Mouse (Mus musculus): ENCODE measurements around the gene Sult2a4. TPM values are rescaled to one million over a fixed set of nuclear protein-coding genes. Genes with fewer than 3 reads are reported as not detected.
"Not testable (repeated sequence)": the region's sequence is repeated elsewhere in the genome, so short reads cannot be mapped to it uniquely, and the experiment has no call there.

The Sult2a4 gene
- not detected in 2 replicates for polyA plus RNA-seq (2015; fragmentation: Nextera tagmentation; extraction: Ambion mirVana)

DNA sequence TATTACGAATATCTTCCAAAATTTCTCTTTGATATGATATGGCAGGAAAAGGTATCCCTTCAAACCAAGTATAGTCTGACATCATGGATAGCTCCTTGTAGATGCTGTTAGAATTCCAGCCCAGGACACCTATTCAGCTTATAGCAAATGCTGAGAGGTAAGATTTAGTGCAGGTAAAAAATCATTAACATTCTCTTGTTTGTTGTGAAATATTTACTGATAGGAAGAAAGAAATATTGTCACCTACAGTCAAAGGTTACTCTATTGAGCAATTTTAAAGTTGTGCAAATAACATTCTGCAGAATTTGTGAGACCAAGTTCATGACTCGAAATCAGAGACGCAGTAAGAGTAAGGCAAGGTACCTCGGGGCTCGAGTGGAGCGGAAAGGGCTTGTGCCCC lies at the start of gene Sult2a4:
TSS of gene Sult2a4 (minus strand) at position 101 of the 400 bp plus-strand sequence.
- H3K9me3 ChIP-seq (ENCODE audit: control insufficient read depth); H3K36me3 ChIP-seq (ENCODE audit: control insufficient read depth, insufficient read depth); H3K4me2 ChIP-seq (replicated peaks; ENCODE audit: low read depth); H3K9ac ChIP-seq (ENCODE audit: low read depth, low read length); H3K4me3 ChIP-seq (ENCODE audit: low read depth, low read length); ATAC-seq; H3K4me1 ChIP-seq (replicated peaks; ENCODE audit: control insufficient read depth, insufficient read depth, low read length); H3K27me3 ChIP-seq (replicated peaks; ENCODE audit: control insufficient read depth, insufficient read depth, low read length); H3K27ac ChIP-seq (ENCODE audit: low read depth, low read length): not testable (repeated sequence)
- WGBS: 89% methylated on average over 6 of the region's 6 CpGs

DNA sequence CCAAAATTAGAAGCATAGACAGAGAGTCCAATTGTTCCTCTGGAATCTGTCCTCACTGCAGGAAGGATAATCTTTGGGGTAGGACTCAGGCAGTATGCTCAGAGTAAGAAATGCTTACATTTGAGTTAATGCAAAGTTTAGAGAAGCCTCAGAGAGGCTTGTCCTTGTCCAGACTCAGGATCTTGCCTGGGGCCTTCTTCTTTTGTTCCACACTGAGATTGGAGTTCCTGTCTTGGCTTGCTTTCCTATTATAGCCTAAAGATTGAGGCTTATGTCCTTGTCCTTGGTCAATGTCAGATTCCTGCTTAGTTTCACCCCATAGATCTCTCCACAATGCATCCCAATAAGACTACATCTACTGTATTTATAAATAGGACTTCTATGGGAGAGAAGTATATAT lies 41.4 kb upstream of the Sult2a4 start:
- H3K4me3 ChIP-seq (ENCODE audit: low read depth, low read length); H3K9me3 ChIP-seq (ENCODE audit: control insufficient read depth); H3K27ac ChIP-seq (ENCODE audit: low read depth, low read length); H3K9ac ChIP-seq (ENCODE audit: low read depth, low read length); H3K27me3 ChIP-seq (replicated peaks; ENCODE audit: control insufficient read depth, insufficient read depth, low read length); H3K4me1 ChIP-seq (replicated peaks; ENCODE audit: control insufficient read depth, insufficient read depth, low read length); H3K36me3 ChIP-seq (ENCODE audit: control insufficient read depth, insufficient read depth); ATAC-seq; H3K4me2 ChIP-seq (replicated peaks; ENCODE audit: low read depth): not testable (repeated sequence)

DNA sequence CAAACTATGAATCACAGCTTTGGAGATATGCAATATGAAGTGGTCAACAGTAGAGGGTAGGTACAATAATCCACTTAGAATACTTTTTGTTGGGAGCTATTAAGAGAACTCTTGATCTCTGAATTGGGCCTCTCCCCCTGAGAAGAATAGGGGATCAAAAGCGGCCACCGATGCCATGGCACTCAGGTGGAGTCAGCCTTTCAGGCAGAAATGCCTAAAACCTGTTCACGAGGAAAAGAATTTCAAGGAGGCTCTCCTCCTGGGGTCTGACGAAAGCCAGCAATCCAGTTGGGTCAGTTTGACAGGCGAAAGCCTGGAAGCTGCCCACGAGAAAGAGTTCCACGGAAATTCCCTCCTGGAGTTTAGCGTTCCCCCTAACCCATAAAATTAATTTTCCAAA lies 23.7 kb upstream of the Sult2a4 start:
- WGBS: 65% methylated on average over 8 of the region's 8 CpGs
- no peak for ATAC-seq
- no peak overlapping the region for H3K4me3 ChIP-seq (ENCODE audit: low read depth, low read length)
- no peaks in the 10 kb centered on the region for H3K36me3 ChIP-seq (ENCODE audit: control insufficient read depth, insufficient read depth)
- no peak overlapping the region for H3K9ac ChIP-seq (ENCODE audit: low read depth, low read length)
- no peaks in the 10 kb centered on the region for H3K27me3 ChIP-seq (replicated peaks; ENCODE audit: control insufficient read depth, insufficient read depth, low read length)
- no peak overlapping the region for H3K4me2 ChIP-seq (replicated peaks; ENCODE audit: low read depth)
- H3K4me1 ChIP-seq (replicated peaks; ENCODE audit: control insufficient read depth, insufficient read depth, low read length): no peaks in the 10 kb centered on the region
- TF ChIP-seq CTCF (IDR thresholded peaks at IDR 0.05; ENCODE audit: low read depth): no peak
- H3K27ac ChIP-seq (ENCODE audit: low read depth, low read length): no peak overlapping the region
- no peaks in the 10 kb centered on the region for H3K9me3 ChIP-seq (ENCODE audit: control insufficient read depth)

DNA sequence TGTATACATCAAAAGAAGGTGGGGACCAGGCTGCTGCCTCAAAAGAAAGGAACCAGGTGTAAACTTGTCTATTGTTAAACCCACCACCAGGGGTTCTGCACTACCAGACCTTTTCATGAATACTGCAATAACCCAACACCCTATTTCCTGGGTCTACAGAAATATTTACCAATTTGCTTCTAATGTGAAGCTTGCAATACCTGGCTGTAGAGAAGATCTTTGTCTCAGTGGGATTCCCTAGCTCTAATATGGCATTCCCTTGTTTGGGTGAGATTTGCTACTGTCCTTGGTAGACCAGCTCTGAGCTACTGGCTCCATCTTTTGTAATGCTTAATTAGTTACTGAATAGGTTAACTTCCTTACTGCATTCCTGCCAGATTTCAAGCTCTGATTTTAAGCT lies 21.3 kb upstream of the Sult2a4 start:
- not testable (repeated sequence) for H3K4me1 ChIP-seq (replicated peaks; ENCODE audit: control insufficient read depth, insufficient read depth, low read length); H3K36me3 ChIP-seq (ENCODE audit: control insufficient read depth, insufficient read depth); H3K4me3 ChIP-seq (ENCODE audit: low read depth, low read length); H3K4me2 ChIP-seq (replicated peaks; ENCODE audit: low read depth); H3K9me3 ChIP-seq (ENCODE audit: control insufficient read depth); H3K27ac ChIP-seq (ENCODE audit: low read depth, low read length); H3K9ac ChIP-seq (ENCODE audit: low read depth, low read length); ATAC-seq; H3K27me3 ChIP-seq (replicated peaks; ENCODE audit: control insufficient read depth, insufficient read depth, low read length)

Other genes starting within 250 kb of the Sult2a4 start
- gene Sult2a1, start 152.2 kb downstream of the Sult2a4 start, polyA plus RNA-seq (2015; fragmentation: Nextera tagmentation; extraction: Ambion mirVana): not detected in 2 replicates
- gene Sult2a3, start 133.4 kb upstream of the Sult2a4 start, polyA plus RNA-seq (2015; fragmentation: Nextera tagmentation; extraction: Ambion mirVana): not detected in 2 replicates